Mouse (Mus musculus) megakaryocyte, embryonic 14.5 days (primary cell): ENCODE results near the gene Scpep1.

ENCODE experiments used
- FLI1 ChIP-seq: IDR thresholded peaks from 2 replicates; pipeline ENCODE4 v1.6.1; 2012; ENCODE audit warnings: low read length, inconsistent platforms, mixed read lengths
- GATA1 ChIP-seq: IDR thresholded peaks from 3 replicates; pipeline ENCODE4 v1.6.1; 2012; ENCODE audit warnings: mixed read lengths, low read length, inconsistent platforms, borderline replicate concordance

DNA sequence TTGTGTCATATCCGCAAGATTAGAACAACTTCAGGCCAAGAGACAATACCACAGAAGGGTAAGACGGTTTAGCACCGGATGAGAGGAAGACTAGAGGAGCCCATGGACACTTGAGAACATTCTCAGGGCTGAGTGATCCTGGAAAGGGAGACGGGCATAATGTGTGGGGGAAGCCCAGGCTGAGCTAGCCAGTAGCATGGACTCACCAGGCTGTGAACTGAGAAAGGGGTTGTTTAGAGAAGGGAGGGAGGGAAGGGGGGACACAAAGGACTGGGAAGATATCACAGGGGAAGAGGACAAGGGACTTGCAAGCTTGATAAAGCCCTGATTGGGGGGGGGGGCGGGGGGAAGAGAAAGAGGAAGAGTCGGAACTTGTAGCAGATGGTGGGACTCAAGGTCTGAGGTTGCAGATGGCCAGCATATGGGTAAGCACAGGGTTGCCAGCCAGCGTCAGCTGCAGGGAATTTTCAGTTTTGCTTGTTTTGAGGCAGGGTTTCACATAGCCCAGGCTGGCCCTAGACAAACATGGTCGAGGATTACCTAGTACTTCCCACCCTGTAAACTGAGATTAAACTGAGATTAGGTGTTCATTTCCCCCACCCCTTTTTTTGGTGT lies 9.2 kb downstream of the Scpep1 start:
- TF ChIP-seq GATA1 (no peak), FLI1 (no peak)
